ENCODE assay signal across 12 mouse cellular contexts in the genomic region with DNA sequence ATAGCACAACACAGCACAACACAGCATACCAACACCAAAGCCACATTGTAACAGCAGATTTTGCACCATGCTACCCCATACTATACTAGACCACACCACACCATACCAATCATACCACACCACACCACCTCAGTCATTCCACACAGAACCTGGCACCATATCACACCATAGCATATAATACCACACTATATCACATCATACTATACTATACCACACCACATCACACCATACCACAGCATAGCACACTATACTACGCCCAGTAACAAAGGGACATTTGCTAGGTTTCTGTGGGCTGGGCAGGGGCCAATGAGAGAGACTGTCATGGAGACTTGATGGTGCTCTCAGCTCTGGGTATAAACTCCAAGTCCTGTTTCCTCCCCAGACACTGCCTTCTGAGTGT.
"Had no signal": no experiment of that assay in that cellular context is flagged by ENCODE, and none has a peak within 500 bp of the region (broad histone marks: within the 10 kb centered on the region; RNA-seq: fewer than 3 reads in every experiment).

No protein-coding gene starts in this region.

- ATAC-seq: lung, postnatal 0 days had no signal

- H3K27me3 ChIP-seq: liver, embryonic 15.5 days had no signal

- DNase-seq: kidney, postnatal 25 days; lung, adult 2 months; lung, postnatal 36 days; retina, postnatal 1 day; spleen, adult 18-20 months; thymus, adult 2 months; thymus, postnatal 25 days had no signal

- H3K36me3 ChIP-seq: limb, embryonic 10.5 days; liver, embryonic 15.5 days had no signal

- H3K9me3 ChIP-seq: limb, embryonic 10.5 days; liver, embryonic 15.5 days had no signal

- H3K9ac ChIP-seq: liver, embryonic 15.5 days had no signal

- H3K27ac ChIP-seq: left cerebral cortex, adult 2 months; limb, embryonic 10.5 days; liver, embryonic 15.5 days had no signal

- H3K4me2 ChIP-seq: liver, embryonic 11.5 days; liver, embryonic 15.5 days had no signal

- H3K4me1 ChIP-seq: limb, embryonic 10.5 days; liver, embryonic 15.5 days had no signal

- H3K4me3 ChIP-seq: left cerebral cortex, adult 2 months; limb, embryonic 10.5 days; liver, embryonic 15.5 days had no signal
